In genomic region chr7:83549951-83550407, GRCm38 (mm10) we compare ENCODE assay signal across 8 mouse cellular contexts. TPM values are rescaled to one million over a fixed set of nuclear protein-coding genes. Genes with fewer than 3 reads are reported as not detected.
DNase-seq lines count a peak whose midpoint lies in the region; ATAC-seq and TF ChIP-seq lines count a peak whose summit lies in the region.

No protein-coding gene starts in this region.

- peak; percentile 73 for TF ChIP-seq CTCF in hindbrain, postnatal 0 days (IDR thresholded peaks at IDR 0.05; ENCODE audit: low read depth)

- H3K27me3 ChIP-seq in embryonic facial prominence, embryonic 11.5 days (ENCODE audit: control insufficient read depth, insufficient read depth, low read length) = no peaks in the 10 kb centered on the region
- H3K27me3 ChIP-seq in hindbrain, postnatal 0 days (ENCODE audit: insufficient read depth, low read length) = no peaks in the 10 kb centered on the region
- no peaks in the 10 kb centered on the region for H3K27me3 ChIP-seq in midbrain, embryonic 12.5 days
- H3K27me3 ChIP-seq in liver, embryonic 12.5 days (replicated peaks) = no peaks in the 10 kb centered on the region

- 59% methylated on average over 5 of the region's 5 CpGs for WGBS in embryonic facial prominence, embryonic 11.5 days
- WGBS in hindbrain, postnatal 0 days = 28% methylated on average over 5 of the region's 5 CpGs
- WGBS in midbrain, embryonic 12.5 days = 51% methylated on average over 5 of the region's 5 CpGs
- WGBS in liver, embryonic 12.5 days (ENCODE audit: insufficient replicate concordance) = 53% methylated on average over 5 of the region's 5 CpGs

- H3K9ac ChIP-seq in embryonic facial prominence, embryonic 11.5 days (replicated peaks; ENCODE audit: low read length) = 0 out of 2 replicates have a peak overlapping the region, but pooled peaks have one; percentile 2
- peak overlapping the region; percentile 40 for H3K9ac ChIP-seq in hindbrain, postnatal 0 days (replicated peaks; ENCODE audit: low read length)
- H3K9ac ChIP-seq in midbrain, embryonic 12.5 days (replicated peaks) = no peak overlapping the region
- no peak overlapping the region for H3K9ac ChIP-seq in liver, embryonic 12.5 days

- H3K4me1 ChIP-seq in embryonic facial prominence, embryonic 11.5 days (ENCODE audit: control insufficient read depth, insufficient read depth, low read length) = no peaks in the 10 kb centered on the region
- H3K4me1 ChIP-seq in hindbrain, postnatal 0 days (ENCODE audit: insufficient read depth, low read length) = 0 out of 2 replicates have a peak, but pooled peaks cover 6% of the 10 kb centered on the region
- peaks cover 16% of the 10 kb centered on the region for H3K4me1 ChIP-seq in midbrain, embryonic 12.5 days
- H3K4me1 ChIP-seq in liver, embryonic 12.5 days = no peaks in the 10 kb centered on the region

- DNase-seq in kidney, postnatal 36 days = peak; percentile 9 to 35
- no peak for DNase-seq in kidney, adult 8-10 months
- DNase-seq in Muller cell, postnatal 12 days (ENCODE audit: inconsistent ontology term) = peak; percentile 33
- peak; percentile 86 for DNase-seq in embryonic facial prominence, embryonic 11.5 days (ENCODE audit: low spot score)
- peak; percentile 89 for DNase-seq in hindbrain, postnatal 0 days (ENCODE audit: low spot score)
- DNase-seq in spleen, postnatal 4 days (ENCODE audit: low spot score in 2 of 2) = no peak

- no peaks in the 10 kb centered on the region for H3K36me3 ChIP-seq in embryonic facial prominence, embryonic 11.5 days (replicated peaks; ENCODE audit: control insufficient read depth, insufficient read depth, low read depth, low read length)
- no peaks in the 10 kb centered on the region for H3K36me3 ChIP-seq in hindbrain, postnatal 0 days (ENCODE audit: insufficient read depth, low read length)
- no peaks in the 10 kb centered on the region for H3K36me3 ChIP-seq in midbrain, embryonic 12.5 days
- no peaks in the 10 kb centered on the region for H3K36me3 ChIP-seq in liver, embryonic 12.5 days

- H3K9me3 ChIP-seq in embryonic facial prominence, embryonic 11.5 days (replicated peaks; ENCODE audit: control insufficient read depth, low read length) = no peaks in the 10 kb centered on the region
- no peaks in the 10 kb centered on the region for H3K9me3 ChIP-seq in hindbrain, postnatal 0 days (ENCODE audit: low read length)
- H3K9me3 ChIP-seq in midbrain, embryonic 12.5 days = no peaks in the 10 kb centered on the region
- H3K9me3 ChIP-seq in liver, embryonic 12.5 days (replicated peaks) = no peaks in the 10 kb centered on the region

- no peak for ATAC-seq in embryonic facial prominence, embryonic 11.5 days (replicated peaks; ENCODE audit: insufficient number of reproducible peaks, low FRiP score, low TSS enrichment, low read depth)
- peak; percentile 75 for ATAC-seq in hindbrain, postnatal 0 days
- ATAC-seq in midbrain, embryonic 12.5 days (ENCODE audit: low FRiP score, low read depth) = peak; percentile 65
- no peak for ATAC-seq in liver, embryonic 12.5 days

- H3K27ac ChIP-seq in embryonic facial prominence, embryonic 11.5 days (replicated peaks; ENCODE audit: low read depth, low read length) = no peak overlapping the region
- H3K27ac ChIP-seq in hindbrain, postnatal 0 days = peak overlapping the region; percentile 68
- peak overlapping the region; percentile 77 for H3K27ac ChIP-seq in midbrain, embryonic 12.5 days (replicated peaks)
- H3K27ac ChIP-seq in liver, embryonic 12.5 days = no peak overlapping the region

- H3K4me3 ChIP-seq in embryonic facial prominence, embryonic 11.5 days (ENCODE audit: low read depth, low read length) = no peak overlapping the region
- H3K4me3 ChIP-seq in hindbrain, postnatal 0 days (ENCODE audit: low read length) = peak overlapping the region; percentile 13
- H3K4me3 ChIP-seq in midbrain, embryonic 12.5 days = no peak overlapping the region
- no peak overlapping the region for H3K4me3 ChIP-seq in liver, embryonic 12.5 days

- no peak overlapping the region for H3K4me2 ChIP-seq in embryonic facial prominence, embryonic 11.5 days (ENCODE audit: low read depth, low read length)
- H3K4me2 ChIP-seq in hindbrain, postnatal 0 days (ENCODE audit: low read depth, low read length) = peak overlapping the region; percentile 44
- H3K4me2 ChIP-seq in midbrain, embryonic 12.5 days (replicated peaks) = peak overlapping the region; percentile 27
- H3K4me2 ChIP-seq in liver, embryonic 12.5 days = no peak overlapping the region

RNA-seq across cellular contexts. Expression of gene Tmc3, which starts 34.7 kb away (rescaled TPM):
- 1.1 and 1.5 TPM in 2 replicates for polyA plus RNA-seq in embryonic facial prominence, embryonic 11.5 days (2014; fragmentation: Nextera tagmentation; extraction: Ambion mirVana)
- total RNA-seq in hindbrain, postnatal 0 days (2014; rRNA removed) = 0.93 and 0.94 TPM in 2 replicates
- 0.29 and 0.43 TPM in 2 replicates for polyA plus RNA-seq in hindbrain, postnatal 0 days (2015; fragmentation: Nextera tagmentation; extraction: Ambion mirVana)
- polyA plus RNA-seq in midbrain, embryonic 12.5 days (2016; fragmentation: Nextera tagmentation; extraction: Ambion mirVana) = 0.31 and 0.69 TPM in 2 replicates
- polyA plus RNA-seq in liver, embryonic 12.5 days (2016; fragmentation: Nextera tagmentation; extraction: Ambion mirVana) = 0.23 and 0.46 TPM in 2 replicates

Comparison
In these comparisons a context has a peak if more than half of its experiments do, and no peak if none do; other contexts are left out.
1. DNase-seq: peak in kidney, postnatal 36 days (2 of 2), Muller cell, postnatal 12 days (single experiment), embryonic facial prominence, embryonic 11.5 days (single experiment) and hindbrain, postnatal 0 days (single experiment); none in kidney, adult 8-10 months (0 of 2) and spleen, postnatal 4 days (0 of 2).
2. ATAC-seq: peak in hindbrain, postnatal 0 days (single experiment) and midbrain, embryonic 12.5 days (single experiment); none in embryonic facial prominence, embryonic 11.5 days (single experiment) and liver, embryonic 12.5 days (single experiment).
3. H3K27ac ChIP-seq: peak in hindbrain, postnatal 0 days (single experiment) and midbrain, embryonic 12.5 days (single experiment); none in embryonic facial prominence, embryonic 11.5 days (single experiment) and liver, embryonic 12.5 days (single experiment).
4. H3K4me2 ChIP-seq: peak in hindbrain, postnatal 0 days (single experiment) and midbrain, embryonic 12.5 days (single experiment); none in embryonic facial prominence, embryonic 11.5 days (single experiment) and liver, embryonic 12.5 days (single experiment).
5. H3K9ac ChIP-seq: peak in embryonic facial prominence, embryonic 11.5 days (single experiment) and hindbrain, postnatal 0 days (single experiment); none in midbrain, embryonic 12.5 days (single experiment) and liver, embryonic 12.5 days (single experiment).